Mouse (Mus musculus) ES-CJ7 (cell line): ENCODE results near the gene Cd8b1.
"Not testable (repeated sequence)": the region's sequence is repeated elsewhere in the genome, so short reads cannot be mapped to it uniquely, and the experiment has no call there.

Experiments
- DNase-seq: peaks from one replicate; pipeline ENCODE4 v3.0.0; 2011; ENCODE audit warnings: low read depth, low spot score

Cd8b1 gene

DNA sequence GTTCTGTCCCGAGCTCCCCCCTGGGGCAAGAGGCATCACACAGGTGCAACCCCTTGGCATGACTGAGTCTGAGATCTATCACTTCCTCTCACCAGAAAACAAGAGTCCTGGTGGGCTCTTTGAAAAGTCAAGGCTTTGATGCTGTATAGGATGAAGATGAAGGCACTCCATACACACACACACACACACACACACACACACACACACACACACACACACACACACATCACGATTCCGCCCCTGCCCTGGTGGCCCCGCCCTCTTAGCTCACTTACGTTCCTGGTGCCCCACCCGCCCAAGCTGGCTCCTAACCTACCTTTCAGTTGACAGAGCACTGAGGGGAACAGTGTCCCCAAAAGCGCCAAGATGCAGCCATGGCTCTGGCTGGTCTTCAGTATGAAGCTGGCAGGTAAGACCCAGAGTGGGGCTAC is at the start of gene Cd8b1:
TSS of gene Cd8b1 (plus strand) at position 298 of the 431 bp plus-strand sequence.
- no peak for DNase-seq

- no peak for DNase-seq
Observed at GRCm38 (mm10) chr6:71273715-71274114, 48.9 kb upstream of the Cd8b1 start.

DNA sequence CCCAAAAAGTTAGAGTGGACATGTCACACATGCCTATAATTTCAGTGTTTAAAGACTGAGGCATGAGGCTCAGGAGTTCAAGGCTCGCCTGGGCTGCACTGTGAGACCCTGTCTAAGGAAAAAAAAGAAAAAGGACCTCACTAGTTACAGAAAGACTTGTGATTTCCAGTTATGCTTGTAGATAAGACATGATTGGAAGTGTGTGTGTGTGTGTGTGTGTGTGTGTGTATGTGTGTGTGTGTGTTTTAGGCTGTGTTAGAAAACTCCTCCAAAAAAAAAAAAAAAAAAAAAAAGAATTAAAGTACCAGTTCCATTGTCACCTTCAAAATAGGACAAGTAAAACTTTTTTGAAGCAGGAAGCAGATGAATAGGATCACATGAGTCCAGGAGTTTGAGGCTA is 48.0 kb upstream of the Cd8b1 start:
- no peak for DNase-seq

- no peak for DNase-seq
Observed at GRCm38 (mm10) chr6:71279418-71279817, 43.2 kb upstream of the Cd8b1 start.

- DNase-seq = peak; percentile 93
Observed at GRCm38 (mm10) chr6:71293509-71293908, 29.1 kb upstream of the Cd8b1 start.

GRCm38 (mm10) chr6:71295303-71295702 is 27.3 kb upstream of the Cd8b1 start:
- DNase-seq = peak; percentile 63

DNA sequence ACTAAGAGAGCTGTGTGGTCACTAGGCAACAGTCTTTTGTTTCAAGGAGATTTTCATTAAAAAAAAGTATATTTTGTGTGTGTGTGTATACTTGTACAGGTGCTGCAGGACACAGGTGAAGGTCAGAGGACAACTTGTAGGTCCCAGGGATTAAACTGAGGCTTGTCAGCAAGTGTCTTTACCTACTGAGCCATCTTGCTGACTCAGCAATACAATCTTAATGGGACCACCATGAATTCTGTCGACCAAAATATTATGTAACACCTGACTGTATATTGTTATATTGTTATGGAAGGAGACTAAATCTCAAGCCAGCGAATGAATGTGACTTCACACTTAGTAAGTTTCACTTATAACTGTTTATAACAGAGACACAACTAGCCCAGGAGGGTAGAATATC is 24.5 kb upstream of the Cd8b1 start:
- no peak for DNase-seq

DNA sequence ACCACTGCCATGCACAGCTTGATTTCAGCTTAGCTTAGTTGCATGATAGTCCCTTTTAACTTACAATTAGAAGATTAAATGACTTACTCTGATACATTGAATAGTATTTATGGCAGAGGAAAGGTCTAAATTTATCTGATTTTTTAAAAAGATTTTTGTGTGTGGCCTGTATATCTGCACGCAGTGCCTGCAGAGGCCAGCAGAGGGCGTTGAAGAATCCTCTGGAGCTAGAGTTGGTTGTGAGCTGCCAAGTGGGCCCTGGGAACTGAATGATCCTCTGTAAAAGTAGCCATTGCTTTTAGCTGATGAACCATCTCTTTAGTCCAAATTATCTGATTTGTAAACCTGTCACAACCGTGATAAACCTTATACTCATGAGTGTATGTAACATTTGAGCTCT is 23.8 kb upstream of the Cd8b1 start:
- DNase-seq = peak; percentile 60

GRCm38 (mm10) chr6:71302097-71302731 is 20.4 kb upstream of the Cd8b1 start:
- DNase-seq = peak; percentile 32

DNA sequence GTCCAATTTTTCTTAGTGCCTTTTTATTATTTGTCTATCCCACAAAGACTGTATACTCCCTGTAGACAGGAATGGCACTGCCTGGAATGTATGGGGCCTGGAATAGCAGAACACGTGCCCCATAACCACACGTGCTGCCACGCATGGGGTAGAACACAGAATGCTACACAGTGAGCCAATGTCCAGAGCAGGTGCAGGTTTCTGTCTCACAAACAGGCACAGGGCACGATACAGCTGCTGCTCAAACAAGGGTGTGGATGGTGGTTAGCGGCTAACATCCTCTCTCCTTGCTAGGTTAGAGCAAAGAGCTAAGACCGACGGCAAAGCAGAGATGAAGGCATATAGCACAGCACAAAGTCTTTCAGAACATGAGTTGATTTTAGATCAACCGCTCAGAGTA is 15.1 kb upstream of the Cd8b1 start:
- DNase-seq = no peak

GRCm38 (mm10) chr6:71321826-71322283 is 733 bp upstream of the Cd8b1 start, which contains the start of gene Smyd1:
TSS of gene Smyd1 (minus strand) at chr6:71322233.
- DNase-seq = no peak

GRCm38 (mm10) chr6:71324816-71325215 is 2.2 kb downstream of the Cd8b1 start:
- no peak for DNase-seq

- no peak for DNase-seq
Observed at GRCm38 (mm10) chr6:71329881-71330280, 7.3 kb downstream of the Cd8b1 start.

- DNase-seq = no peak
Observed at GRCm38 (mm10) chr6:71330486-71330885, 7.9 kb downstream of the Cd8b1 start.

DNA sequence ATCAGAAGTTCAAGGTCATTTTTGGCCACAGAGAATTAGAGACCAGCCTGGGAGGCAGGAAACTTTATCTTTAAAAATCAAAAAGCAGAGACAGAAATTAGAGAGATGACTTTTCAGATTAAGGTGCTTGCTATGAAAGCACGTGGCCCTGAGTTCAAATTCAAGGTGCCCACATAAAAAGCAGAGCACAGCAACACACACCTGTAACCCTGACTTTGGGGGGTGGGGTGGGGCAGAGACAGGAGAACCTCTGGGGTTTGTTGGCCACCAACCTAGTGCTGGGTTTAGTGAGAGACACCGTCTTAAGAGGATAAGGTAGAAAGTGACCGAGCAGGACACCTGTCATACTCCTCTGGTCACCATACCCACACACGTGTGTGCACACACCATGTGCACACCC is 8.9 kb downstream of the Cd8b1 start:
- DNase-seq = not testable (repeated sequence)

GRCm38 (mm10) chr6:71332236-71332965 is 9.8 kb downstream of the Cd8b1 start:
- no peak for DNase-seq

DNA sequence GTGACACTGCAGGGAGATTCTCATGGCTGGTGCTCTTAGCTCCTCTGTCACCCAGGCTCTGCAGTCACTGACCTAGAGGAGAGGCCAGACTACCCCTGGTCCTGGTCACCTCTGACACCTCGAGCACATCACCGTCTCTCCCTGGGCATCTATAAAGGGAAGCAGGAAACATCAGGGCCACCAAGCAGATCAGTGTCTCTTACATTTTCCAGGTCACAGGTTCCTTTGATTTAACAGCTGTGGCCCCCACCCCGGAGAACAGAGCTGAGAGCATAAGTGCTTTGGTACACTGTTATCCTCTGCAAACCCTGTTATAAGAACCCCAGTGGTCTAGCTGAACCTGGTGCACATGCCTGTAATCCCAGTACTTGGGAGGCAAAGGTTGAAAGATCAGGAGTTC is 10.4 kb downstream of the Cd8b1 start:
- no peak for DNase-seq

DNA sequence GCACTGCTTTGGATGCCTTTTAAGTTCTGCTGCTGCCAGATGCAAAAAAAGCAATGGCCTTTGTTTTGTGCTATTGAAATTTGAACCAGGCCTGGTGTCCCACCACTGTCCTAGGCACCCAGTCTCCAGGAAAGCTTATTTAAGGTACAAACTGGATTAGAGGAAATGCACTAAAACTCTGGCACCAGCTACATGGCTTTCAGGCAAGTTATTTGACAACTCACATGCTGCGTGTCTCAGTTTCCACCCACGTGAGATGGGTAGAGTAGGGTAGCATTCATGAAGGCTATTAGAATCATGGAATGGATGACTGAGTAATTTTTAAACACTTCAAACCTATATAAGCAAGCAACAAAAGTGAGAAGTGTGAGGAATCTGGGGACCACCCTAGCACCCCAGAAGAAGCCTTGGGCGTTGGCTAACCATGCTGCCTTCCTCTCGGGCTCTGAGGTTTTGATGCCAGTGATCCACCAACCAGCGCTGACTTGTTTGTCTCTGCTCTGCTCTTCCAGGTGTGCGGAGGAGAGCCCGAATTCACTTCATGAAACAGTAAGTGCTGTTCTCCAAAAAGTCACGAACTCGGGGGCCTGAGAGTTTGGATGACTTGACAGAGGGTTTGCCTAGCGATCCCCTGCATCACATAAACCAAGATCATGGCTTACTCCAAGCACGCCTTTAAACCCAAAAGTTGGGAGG is 11.1 kb downstream of the Cd8b1 start:
- DNase-seq = no peak

GRCm38 (mm10) chr6:71337666-71338065 is 15.1 kb downstream of the Cd8b1 start:
- no peak for DNase-seq

DNA sequence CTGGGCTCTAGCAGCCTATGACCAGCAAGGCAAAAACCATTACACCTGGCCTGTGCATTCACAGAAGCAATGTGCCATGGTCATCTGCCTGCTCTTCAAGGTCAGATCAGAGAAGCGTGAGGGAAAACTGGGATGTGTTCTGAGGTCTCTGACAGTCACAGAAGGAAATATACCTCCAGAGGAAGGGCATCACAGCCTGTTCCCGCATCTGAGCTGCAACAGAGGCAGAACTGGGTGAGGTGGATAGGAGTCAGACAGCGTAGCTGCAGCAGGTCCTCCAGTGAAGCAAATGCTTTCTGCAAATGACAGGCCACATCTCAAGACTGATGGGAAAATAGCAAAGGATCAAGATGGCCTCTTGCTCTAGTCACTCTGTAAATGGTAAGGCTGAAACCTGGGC is 16.4 kb downstream of the Cd8b1 start:
- no peak for DNase-seq

DNA sequence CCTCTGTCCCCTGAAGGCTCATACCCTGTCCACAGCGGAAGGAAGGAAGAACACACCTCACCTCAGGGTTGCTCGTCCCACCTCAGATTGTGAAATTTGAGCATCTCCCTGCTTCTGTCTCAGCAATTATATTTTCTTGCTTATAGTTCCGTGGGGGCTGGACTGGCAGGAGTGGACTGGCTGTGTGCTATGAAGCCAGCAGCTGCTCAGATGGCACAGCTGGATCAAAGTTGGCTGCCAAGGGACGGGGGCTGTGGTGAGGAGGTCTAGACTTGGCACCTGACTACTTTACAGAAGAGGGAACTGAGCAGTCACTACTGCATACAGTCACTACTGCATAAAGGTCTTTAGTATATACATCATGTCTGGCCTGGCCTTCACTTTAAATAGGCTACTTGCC is 16.8 kb downstream of the Cd8b1 start:
- no peak for DNase-seq

- no peak for DNase-seq
Observed at GRCm38 (mm10) chr6:71341179-71341578, 18.6 kb downstream of the Cd8b1 start.

GRCm38 (mm10) chr6:71348006-71348405 is 25.4 kb downstream of the Cd8b1 start:
- DNase-seq = peak; percentile 49
